Comparison of ENCODE assay signal across 13 mouse cellular contexts in the genomic region with DNA sequence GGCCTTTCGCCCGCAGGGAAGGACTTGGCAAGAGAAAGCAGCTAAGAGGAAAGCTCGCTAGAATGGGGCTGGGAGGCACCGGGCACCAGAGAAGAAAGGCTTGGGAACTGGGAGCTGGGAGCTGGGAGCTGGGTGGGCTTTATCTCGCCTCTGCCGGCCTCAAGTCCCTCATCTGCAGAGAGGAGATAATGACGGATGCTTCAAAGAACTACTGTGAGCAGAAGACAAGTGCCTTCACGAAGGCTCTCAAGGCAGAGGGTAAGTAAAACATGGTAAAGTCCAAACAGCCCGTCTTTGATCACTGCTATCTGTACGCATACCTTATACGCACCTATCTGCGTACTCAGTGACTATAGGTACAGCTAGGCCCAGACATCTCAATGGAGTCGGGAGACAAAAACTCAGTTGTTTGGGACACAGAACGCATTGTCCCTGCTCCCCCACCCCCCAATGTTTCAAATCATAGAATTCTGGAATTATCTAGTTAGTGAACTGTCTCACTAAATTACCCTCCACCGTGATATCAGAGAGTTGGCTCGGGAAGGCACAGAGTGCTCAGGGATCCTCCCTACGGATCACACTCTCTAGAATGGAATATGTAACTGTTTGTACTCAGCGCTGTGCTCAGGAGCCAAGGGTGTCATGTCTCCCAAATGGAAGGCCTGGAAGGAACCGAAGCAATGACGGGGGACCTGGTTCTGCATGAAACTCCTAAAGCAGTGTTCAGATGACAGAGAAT. TPM values are rescaled to one million over a fixed set of nuclear protein-coding genes. Genes with fewer than 3 reads are reported as not detected.
DNase-seq lines count a peak whose midpoint lies in the region; ATAC-seq lines count a peak whose summit lies in the region.
"Had no signal": no experiment of that assay in that cellular context is flagged by ENCODE, and none has a peak within 500 bp of the region (broad histone marks: within the 10 kb centered on the region; RNA-seq: fewer than 3 reads in every experiment).

No protein-coding gene starts in this region.

- H3K27me3 ChIP-seq in liver, embryonic 12.5 days (replicated peaks), result no peaks in the 10 kb centered on the region
- H3K27me3 ChIP-seq in stomach, embryonic 15.5 days (replicated peaks), result no peaks in the 10 kb centered on the region
- H3K27me3 ChIP-seq: limb, embryonic 15.5 days; midbrain, embryonic 13.5 days had no signal

- peak; percentile 92 for ATAC-seq in liver, embryonic 12.5 days
- ATAC-seq in stomach, embryonic 15.5 days (ENCODE audit: insufficient read depth, low FRiP score, low read depth), result peak; percentile 88
- ATAC-seq: midbrain, embryonic 13.5 days had no signal

- peak overlapping the region; percentile 43 for H3K9ac ChIP-seq in liver, embryonic 12.5 days
- H3K9ac ChIP-seq in stomach, embryonic 15.5 days, result no peak overlapping the region
- H3K9ac ChIP-seq: limb, embryonic 15.5 days; midbrain, embryonic 13.5 days; neural tube, embryonic 13.5 days had no signal

- H3K4me2 ChIP-seq in liver, embryonic 12.5 days, result peak overlapping the region; percentile 71
- no peak overlapping the region for H3K4me2 ChIP-seq in stomach, embryonic 15.5 days
- H3K4me2 ChIP-seq: limb, embryonic 15.5 days; midbrain, embryonic 13.5 days; neural tube, embryonic 13.5 days had no signal

- H3K4me3 ChIP-seq in liver, embryonic 12.5 days, result peak overlapping the region; percentile 36
- no peak overlapping the region for H3K4me3 ChIP-seq in stomach, embryonic 15.5 days (replicated peaks)
- H3K4me3 ChIP-seq: limb, embryonic 15.5 days; midbrain, embryonic 13.5 days; neural tube, embryonic 13.5 days had no signal

- peaks cover 97% of the 10 kb centered on the region for H3K4me1 ChIP-seq in liver, embryonic 12.5 days
- H3K4me1 ChIP-seq in stomach, embryonic 15.5 days, result no peaks in the 10 kb centered on the region
- H3K4me1 ChIP-seq: limb, embryonic 15.5 days had no signal

- H3K9me3 ChIP-seq in liver, embryonic 12.5 days (replicated peaks), result no peaks in the 10 kb centered on the region
- no peaks in the 10 kb centered on the region for H3K9me3 ChIP-seq in stomach, embryonic 15.5 days
- H3K9me3 ChIP-seq: limb, embryonic 15.5 days; midbrain, embryonic 13.5 days; neural tube, embryonic 13.5 days had no signal

- H3K36me3 ChIP-seq in liver, embryonic 12.5 days, result no peaks in the 10 kb centered on the region
- H3K36me3 ChIP-seq in stomach, embryonic 15.5 days, result no peaks in the 10 kb centered on the region
- H3K36me3 ChIP-seq: limb, embryonic 15.5 days; midbrain, embryonic 13.5 days; neural tube, embryonic 13.5 days had no signal

- peak overlapping the region; percentile 95 for H3K27ac ChIP-seq in liver, embryonic 12.5 days
- no peak overlapping the region for H3K27ac ChIP-seq in stomach, embryonic 15.5 days
- H3K27ac ChIP-seq: limb, embryonic 15.5 days; midbrain, embryonic 13.5 days; neural tube, embryonic 13.5 days had no signal

- DNase-seq in heart, adult 11 months, result peak; percentile 40
- DNase-seq in heart, postnatal 10 days, result no peak
- DNase-seq in spleen, adult 12 weeks (ENCODE audit: low spot score), result peak; percentile 81
- DNase-seq in spleen, adult 18-20 months, result no peak
- DNase-seq in adrenal gland, postnatal 14 days, result no peak
- DNase-seq in urinary bladder, adult 2 months (ENCODE audit: low spot score), result no peak
- DNase-seq: adrenal gland, adult 2 months; cerebellum, adult 9-10 months had no signal

- intact Hi-C loops in heart, postnatal 10 days (cut with DNase I), result no loop called here

- 34% methylated on average over 20 of the region's 20 CpGs for WGBS in liver, embryonic 12.5 days (ENCODE audit: insufficient replicate concordance)
- 69% methylated on average over 20 of the region's 20 CpGs for WGBS in stomach, embryonic 15.5 days

RNA-seq across cellular contexts. Expression of gene Fam122a, which starts 36.1 kb away (rescaled TPM):
- 10 to 100 TPM; 27.3 to 28.3 TPM for total RNA-seq in heart, postnatal 10 days (2021)
- polyA plus RNA-seq in liver, embryonic 12.5 days (2016; fragmentation: Nextera tagmentation; extraction: Ambion mirVana), result 45.1 and 47.6 TPM in 2 replicates
- 49.9 and 55.2 TPM in 2 replicates for polyA plus RNA-seq in stomach, embryonic 15.5 days (2015; fragmentation: Nextera tagmentation; extraction: Ambion mirVana)
- total RNA-seq in adrenal gland, postnatal 14 days (2021), result 27.9 and 33.1 TPM in 2 replicates
- 22.2 and 24.0 TPM in 2 replicates for polyA plus RNA-seq in urinary bladder, adult 2 months (2012; rRNA removed)

RNA-seq across cellular contexts. Expression of gene Pip5k1b, which starts 42.4 kb away (rescaled TPM):
- total RNA-seq in heart, postnatal 10 days (2021), result 10 to 100 TPM; 25.3 to 27.0 TPM
- polyA plus RNA-seq in liver, embryonic 12.5 days (2016; fragmentation: Nextera tagmentation; extraction: Ambion mirVana), result 9.1 and 9.5 TPM in 2 replicates
- 4.7 and 5.3 TPM in 2 replicates for polyA plus RNA-seq in stomach, embryonic 15.5 days (2015; fragmentation: Nextera tagmentation; extraction: Ambion mirVana)
- total RNA-seq in adrenal gland, postnatal 14 days (2021), result 23.8 and 27.6 TPM in 2 replicates
- polyA plus RNA-seq in urinary bladder, adult 2 months (2012; rRNA removed), result 1.4 and 2.1 TPM in 2 replicates

Comparison
In these comparisons a context has a peak if more than half of its experiments do, and no peak if none do; other contexts are left out.
1. DNase-seq: peak in heart, adult 11 months (single experiment) and spleen, adult 12 weeks (single experiment); none in heart, postnatal 10 days (0 of 2), spleen, adult 18-20 months (0 of 2), adrenal gland, postnatal 14 days (single experiment) and urinary bladder, adult 2 months (single experiment).